ENCODE assay signal across 14 mouse cellular contexts in genomic region chr11:101287306-101287705, GRCm38 (mm10). TPM values are rescaled to one million over a fixed set of nuclear protein-coding genes. Genes with fewer than 3 reads are reported as not detected.
A peak's percentile ranks its signal among the peaks of the same experiment; 100 is the strongest.
DNase-seq lines count a peak whose midpoint lies in the region; ATAC-seq and TF ChIP-seq lines count a peak whose summit lies in the region.
"Had no signal": no experiment of that assay in that cellular context is flagged by ENCODE, and none has a peak within 500 bp of the region (broad histone marks: within the 10 kb centered on the region; RNA-seq: fewer than 3 reads in every experiment).

No protein-coding gene starts in this region.

- H3K4me2 ChIP-seq in lung, embryonic 14.5 days: no peak overlapping the region
- H3K4me2 ChIP-seq in forebrain, embryonic 15.5 days (replicated peaks): no peak overlapping the region
- no peak overlapping the region for H3K4me2 ChIP-seq in hindbrain, embryonic 13.5 days
- H3K4me2 ChIP-seq: hindbrain, embryonic 12.5 days had no signal

- no peak overlapping the region for H3K4me3 ChIP-seq in lung, embryonic 14.5 days (ENCODE audit: low read depth, low read length)
- H3K4me3 ChIP-seq in forebrain, embryonic 15.5 days: no peak overlapping the region
- H3K4me3 ChIP-seq in hindbrain, embryonic 13.5 days: no peak overlapping the region
- H3K4me3 ChIP-seq: forebrain, embryonic 10.5 days; hindbrain, embryonic 12.5 days had no signal

- no peaks in the 10 kb centered on the region for H3K27me3 ChIP-seq in lung, embryonic 14.5 days (ENCODE audit: insufficient read depth, low read length)
- H3K27me3 ChIP-seq in forebrain, embryonic 15.5 days: no peaks in the 10 kb centered on the region
- no peaks in the 10 kb centered on the region for H3K27me3 ChIP-seq in hindbrain, embryonic 13.5 days
- H3K27me3 ChIP-seq: hindbrain, embryonic 12.5 days had no signal

- no peaks in the 10 kb centered on the region for H3K9me3 ChIP-seq in lung, embryonic 14.5 days (ENCODE audit: low read depth, low read length)
- no peaks in the 10 kb centered on the region for H3K9me3 ChIP-seq in forebrain, embryonic 15.5 days
- H3K9me3 ChIP-seq in hindbrain, embryonic 13.5 days: no peaks in the 10 kb centered on the region
- H3K9me3 ChIP-seq: forebrain, embryonic 10.5 days; hindbrain, embryonic 12.5 days had no signal

- H3K36me3 ChIP-seq in lung, embryonic 14.5 days (ENCODE audit: insufficient read depth): peaks cover 50% of the 10 kb centered on the region
- H3K36me3 ChIP-seq in forebrain, embryonic 15.5 days: peaks cover 56% of the 10 kb centered on the region
- H3K36me3 ChIP-seq in hindbrain, embryonic 13.5 days: peaks cover 55% of the 10 kb centered on the region

- no peak for TF ChIP-seq CTCF in lung, embryonic 14.5 days (IDR thresholded peaks at IDR 0.05; ENCODE audit: low read depth)

- DNase-seq in adrenal gland, adult (ENCODE audit: inconsistent age in 2 of 2, low spot score in 1 of 2): peak; percentile 86
- no peak for DNase-seq in adrenal gland, postnatal 4 days (ENCODE audit: low spot score in 2 of 2)
- peak; percentile 59 for DNase-seq in urinary bladder, postnatal 14 days (ENCODE audit: low spot score)
- DNase-seq in urinary bladder, adult 2 months (ENCODE audit: low spot score): no peak
- DNase-seq in lung, embryonic 14.5 days: peak; percentile 10
- no peak for DNase-seq in cerebellum, adult 9-11 months
- DNase-seq: gastrocnemius, postnatal 14 days; left cerebral cortex, postnatal 4 days; right cerebral cortex, postnatal 25 days had no signal

- ATAC-seq in lung, embryonic 14.5 days (ENCODE audit: insufficient read depth): no peak
- ATAC-seq in forebrain, embryonic 15.5 days (replicated peaks): no peak
- no peak for ATAC-seq in hindbrain, embryonic 13.5 days (ENCODE audit: low FRiP score)

- H3K27ac ChIP-seq in lung, embryonic 14.5 days (ENCODE audit: low read depth): no peak overlapping the region
- H3K27ac ChIP-seq in forebrain, embryonic 15.5 days (replicated peaks): no peak overlapping the region
- no peak overlapping the region for H3K27ac ChIP-seq in hindbrain, embryonic 13.5 days
- H3K27ac ChIP-seq: forebrain, embryonic 10.5 days; hindbrain, embryonic 12.5 days; stomach, postnatal 0 days had no signal

- 63% methylated on average over 9 of the region's 9 CpGs for WGBS in lung, embryonic 14.5 days
- 89% methylated on average over 9 of the region's 9 CpGs for WGBS in forebrain, embryonic 15.5 days
- 89% methylated on average over 9 of the region's 9 CpGs for WGBS in hindbrain, embryonic 13.5 days

- no peaks in the 10 kb centered on the region for H3K4me1 ChIP-seq in lung, embryonic 14.5 days (ENCODE audit: insufficient read depth)
- H3K4me1 ChIP-seq in forebrain, embryonic 15.5 days: no peaks in the 10 kb centered on the region
- H3K4me1 ChIP-seq in hindbrain, embryonic 13.5 days (replicated peaks): no peaks in the 10 kb centered on the region
- H3K4me1 ChIP-seq: hindbrain, embryonic 12.5 days had no signal

- no peak overlapping the region for H3K9ac ChIP-seq in lung, embryonic 14.5 days
- H3K9ac ChIP-seq in forebrain, embryonic 15.5 days (replicated peaks): no peak overlapping the region
- no peak overlapping the region for H3K9ac ChIP-seq in hindbrain, embryonic 13.5 days
- H3K9ac ChIP-seq: hindbrain, embryonic 12.5 days had no signal

RNA-seq across cellular contexts. Expression of gene Coa3, which starts 8.4 kb away (rescaled TPM):
- total RNA-seq in adrenal gland, postnatal 4 days (2021): 10 to 100 TPM; 62.9 to 67.1 TPM
- 155 and 156 TPM in 2 replicates for polyA plus RNA-seq in urinary bladder, adult 2 months (2012; rRNA removed)
- 190 and 197 TPM in 2 replicates for polyA plus RNA-seq in lung, embryonic 14.5 days (2014; fragmentation: Nextera tagmentation; extraction: Ambion mirVana)
- polyA plus RNA-seq in forebrain, embryonic 15.5 days (2015; fragmentation: Nextera tagmentation; extraction: Ambion mirVana): 208 and 211 TPM in 2 replicates
- 216 and 226 TPM in 2 replicates for polyA plus RNA-seq in hindbrain, embryonic 13.5 days (2015; fragmentation: Nextera tagmentation; extraction: Ambion mirVana)

RNA-seq across cellular contexts. Expression of gene Cntd1, which starts 8.5 kb away (rescaled TPM):
- 1 to 10 TPM; 1.1 to 1.3 TPM for total RNA-seq in adrenal gland, postnatal 4 days (2021)
- polyA plus RNA-seq in urinary bladder, adult 2 months (2012; rRNA removed): 1.4 and 1.5 TPM in 2 replicates
- polyA plus RNA-seq in lung, embryonic 14.5 days (2014; fragmentation: Nextera tagmentation; extraction: Ambion mirVana): 1.0 and 1.9 TPM in 2 replicates
- polyA plus RNA-seq in forebrain, embryonic 15.5 days (2015; fragmentation: Nextera tagmentation; extraction: Ambion mirVana): 1.4 and 1.5 TPM in 2 replicates
- polyA plus RNA-seq in hindbrain, embryonic 13.5 days (2015; fragmentation: Nextera tagmentation; extraction: Ambion mirVana): 1.3 TPM in 2 replicates

RNA-seq across cellular contexts. Expression of gene Becn1, which starts 14.8 kb away (rescaled TPM):
- total RNA-seq in adrenal gland, postnatal 4 days (2021): 100 to 1,000 TPM; 144 to 147 TPM
- 147 and 154 TPM in 2 replicates for polyA plus RNA-seq in urinary bladder, adult 2 months (2012; rRNA removed)
- 149 and 154 TPM in 2 replicates for polyA plus RNA-seq in lung, embryonic 14.5 days (2014; fragmentation: Nextera tagmentation; extraction: Ambion mirVana)
- 186 and 200 TPM in 2 replicates for polyA plus RNA-seq in forebrain, embryonic 15.5 days (2015; fragmentation: Nextera tagmentation; extraction: Ambion mirVana)
- polyA plus RNA-seq in hindbrain, embryonic 13.5 days (2015; fragmentation: Nextera tagmentation; extraction: Ambion mirVana): 166 and 188 TPM in 2 replicates

RNA-seq across cellular contexts. Expression of gene Wnk4, which starts 26.9 kb away (rescaled TPM):
- 10 to 100 TPM in 1 of 2 experiments, 1 to 10 TPM in 1; 3.8 to 20.0 TPM for total RNA-seq in adrenal gland, postnatal 4 days (2021)
- polyA plus RNA-seq in urinary bladder, adult 2 months (2012; rRNA removed): 7.4 and 10.6 TPM in 2 replicates
- 5.3 and 5.8 TPM in 2 replicates for polyA plus RNA-seq in lung, embryonic 14.5 days (2014; fragmentation: Nextera tagmentation; extraction: Ambion mirVana)
- 4.8 and 5.5 TPM in 2 replicates for polyA plus RNA-seq in forebrain, embryonic 15.5 days (2015; fragmentation: Nextera tagmentation; extraction: Ambion mirVana)
- polyA plus RNA-seq in hindbrain, embryonic 13.5 days (2015; fragmentation: Nextera tagmentation; extraction: Ambion mirVana): 7.0 and 7.7 TPM in 2 replicates

RNA-seq across cellular contexts. Expression of gene Psme3, which starts 28.7 kb away (rescaled TPM):
- total RNA-seq in adrenal gland, postnatal 4 days (2021): 100 to 1,000 TPM; 122 to 124 TPM
- polyA plus RNA-seq in urinary bladder, adult 2 months (2012; rRNA removed): 60.6 and 68.7 TPM in 2 replicates
- polyA plus RNA-seq in lung, embryonic 14.5 days (2014; fragmentation: Nextera tagmentation; extraction: Ambion mirVana): 118 and 123 TPM in 2 replicates
- 129 and 140 TPM in 2 replicates for polyA plus RNA-seq in forebrain, embryonic 15.5 days (2015; fragmentation: Nextera tagmentation; extraction: Ambion mirVana)
- 118 and 122 TPM in 2 replicates for polyA plus RNA-seq in hindbrain, embryonic 13.5 days (2015; fragmentation: Nextera tagmentation; extraction: Ambion mirVana)

Comparison
In these comparisons a context has a peak if more than half of its experiments do, and no peak if none do; other contexts are left out.
1. DNase-seq: peak in adrenal gland, adult (2 of 2), urinary bladder, postnatal 14 days (single experiment) and lung, embryonic 14.5 days (single experiment); none in adrenal gland, postnatal 4 days (0 of 2), urinary bladder, adult 2 months (single experiment) and cerebellum, adult 9-11 months (single experiment).